Mouse (Mus musculus) hindbrain, embryonic 11.5 days (tissue): ENCODE results near the gene Prickle3. TPM values are rescaled to one million over a fixed set of nuclear protein-coding genes. Genes with fewer than 3 reads are reported as not detected.
A peak's percentile ranks its signal among the peaks of the same experiment; 100 is the strongest.

Experiments
- ATAC-seq: fragments of 200-750 bp; cut with Nextera tagmentation; 2 replicates; pipeline ENCODE4 v1.8.0; 2017; ENCODE audit warnings: mild to moderate bottlenecking, moderate TSS enrichment, moderate library complexity; ENCODE audit not compliant: low FRiP score
- DNase-seq: peaks from one replicate; pipeline ENCODE4 v3.0.0-alpha.2; 2015; ENCODE audit warnings: low spot score
- H3K27ac ChIP-seq: fragments of 300-500 bp; sonication (generic); 2 replicates; pipeline ENCODE4 v1.5.1; 2014; ENCODE audit warnings: mild to moderate bottlenecking, low read depth, low read length
- H3K27me3 ChIP-seq: fragments of 300-500 bp; sonication (generic); 2 replicates; pipeline ENCODE4 v1.6.1; 2014; ENCODE audit warnings: mild to moderate bottlenecking, low read length, moderate library complexity, mixed read lengths; ENCODE audit not compliant: control insufficient read depth, insufficient read depth
- H3K36me3 ChIP-seq: fragments of 300-500 bp; sonication (generic); 2 replicates; pipeline ENCODE4 v1.6.1; 2014; ENCODE audit warnings: mild to moderate bottlenecking, low read length, moderate library complexity, mixed read lengths; ENCODE audit not compliant: control insufficient read depth, insufficient read depth
- H3K4me1 ChIP-seq: fragments of 300-500 bp; sonication (generic); replicated peaks from 2 replicates; pipeline ENCODE4 v1.6.1; 2014; ENCODE audit warnings: low read length, mixed read lengths; ENCODE audit not compliant: control insufficient read depth, insufficient read depth
- H3K4me2 ChIP-seq: fragments of 300-500 bp; sonication (generic); replicated peaks from 2 replicates; pipeline ENCODE4 v1.6.1; 2014; ENCODE audit warnings: mild to moderate bottlenecking, low read depth, low read length
- H3K4me3 ChIP-seq: fragments of 300-500 bp; sonication (generic); 2 replicates; pipeline ENCODE4 v1.5.1; 2014; ENCODE audit warnings: low read depth, low read length
- H3K9ac ChIP-seq: fragments of 300-500 bp; sonication (generic); 2 replicates; pipeline ENCODE4 v1.6.1; 2014; ENCODE audit warnings: low read depth, low read length
- H3K9me3 ChIP-seq: fragments of 300-500 bp; sonication (generic); 2 replicates; pipeline ENCODE4 v1.6.1; 2016; ENCODE audit warnings: low read length; ENCODE audit not compliant: control insufficient read depth
- WGBS: fragments of 180-500 bp; shearing (Covaris S2); extraction: QIAGEN DNeasy Blood & Tissue Kit; methylation state at CpG from one replicate; pipeline ENCODE4 v1.1.7; 2014; 5-methylcytosine and 5-hydroxymethylcytosine counted together
- polyA plus RNA-seq: library from polyadenylated mRNA; unstranded; fragments of >200 nt; fragmentation: Nextera tagmentation; extraction: Ambion mirVana; gene quantifications from 2 replicates; pipeline ENCODE4 v1.2.1, GENCODE M21; 2014

The Prickle3 gene
- polyA plus RNA-seq, 1 experiment from 2014 or later = 2.5 TPM

- DNase-seq (no peak), ATAC-seq (no peak)
- Histone ChIP-seq H3K27me3 (no peaks in the 10 kb centered on the region), H3K4me3 (no peak overlapping the region), H3K4me2 (no peak overlapping the region), H3K36me3 (no peaks in the 10 kb centered on the region), H3K27ac (no peak overlapping the region), H3K4me1 (no peaks in the 10 kb centered on the region), H3K9me3 (no peaks in the 10 kb centered on the region), H3K9ac (no peak overlapping the region)
- WGBS = 70% methylated on average over 21 of the region's 21 CpGs
These were observed 8.9 kb downstream of the Prickle3 start for GRCm38 (mm10) chrX:7665739-7666502.

DNA sequence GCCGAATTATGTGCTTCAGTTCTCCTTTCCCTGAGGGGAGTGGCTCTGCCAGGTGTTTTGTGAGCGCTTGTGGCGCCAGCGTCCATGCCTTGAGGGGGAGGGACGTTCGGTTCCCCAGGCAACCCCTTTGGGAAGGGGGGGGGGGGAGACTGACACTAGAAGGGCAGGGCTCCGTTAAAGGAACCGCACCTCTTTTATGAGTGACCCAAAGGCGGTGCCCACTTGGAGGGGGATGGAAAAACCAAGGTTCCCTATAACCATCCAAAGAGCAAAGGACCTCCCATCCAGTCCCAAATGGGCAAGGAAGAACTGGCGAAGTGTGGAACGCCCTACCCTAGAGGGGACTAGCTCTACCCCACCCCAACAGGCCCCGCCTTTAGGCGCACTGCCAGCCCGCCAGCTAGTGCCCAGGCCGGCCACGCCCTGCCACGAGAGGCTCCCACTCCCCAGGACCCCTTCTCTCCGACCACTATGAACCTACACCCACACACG, 13.4 kb downstream of the Prickle3 start:
- ATAC-seq (peak; percentile 82), DNase-seq (peak; percentile 53)
- Histone ChIP-seq H3K9me3 (no peaks in the 10 kb centered on the region), H3K4me2 (peak overlapping the region; percentile 46), H3K4me1 (no peaks in the 10 kb centered on the region), H3K9ac (peak overlapping the region; percentile 40; the same call in 1 of the 2 replicates), H3K27me3 (no peaks in the 10 kb centered on the region), H3K4me3 (peak overlapping the region; percentile 32), H3K27ac (no peak overlapping the region), H3K36me3 (no peaks in the 10 kb centered on the region)
- 12% methylated on average over 18 of the region's 19 CpGs for WGBS

DNA sequence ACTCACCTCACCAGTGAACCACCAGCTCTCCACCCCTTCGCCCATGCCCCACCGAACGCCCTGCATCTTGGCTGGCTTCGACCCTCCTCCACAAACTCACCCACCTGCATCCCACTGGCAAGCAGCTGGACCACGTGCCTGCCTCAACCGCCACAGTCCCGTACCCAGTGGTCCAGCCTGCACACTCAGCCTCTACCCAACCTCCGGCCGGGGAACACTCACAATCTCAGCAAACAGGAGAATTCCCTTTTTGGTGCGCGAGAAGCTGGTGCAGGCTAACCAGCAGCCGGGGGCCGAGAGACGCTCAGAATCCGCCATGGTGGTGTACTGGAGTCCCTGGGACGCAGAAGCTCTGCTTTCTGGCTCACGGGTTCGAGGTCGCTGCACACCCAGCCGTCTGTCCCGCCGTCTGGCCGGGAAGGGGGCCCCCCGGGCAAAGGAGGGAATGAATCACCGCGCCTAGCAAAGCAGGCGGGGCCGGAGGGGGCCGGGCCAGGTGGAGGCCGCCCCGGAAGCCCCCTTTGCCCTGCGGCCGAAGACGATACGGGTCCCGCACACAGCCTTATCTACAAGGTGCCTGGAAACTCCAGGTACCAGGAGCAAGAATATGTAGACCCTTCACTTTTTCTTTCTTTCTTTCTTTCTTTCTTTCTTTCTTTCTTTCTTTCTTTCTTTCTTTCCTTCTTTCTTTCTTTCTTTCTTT, 14.0 kb downstream of the Prickle3 start, which contains the start of gene Plp2:
Plp2 (minus strand) TSS at position 470 of the 703 bp plus-strand sequence.
- ATAC-seq (peak; percentile 62), DNase-seq (no peak)
- 17% methylated on average over 14 of the region's 36 CpGs for WGBS
- H3K27me3 ChIP-seq = no peaks in the 10 kb centered on the region
- H3K36me3 ChIP-seq = no peaks in the 10 kb centered on the region
- peak within 1 kb of the TSS; percentile 46 for H3K4me2 ChIP-seq
- H3K4me3 ChIP-seq = peak within 1 kb of the TSS; percentile 32
- H3K4me1 ChIP-seq = no peaks in the 10 kb centered on the region
- no peaks in the 10 kb centered on the region for H3K9me3 ChIP-seq
- H3K9ac ChIP-seq = peak within 1 kb of the TSS; percentile 40
- no peak within 1 kb of the TSS for H3K27ac ChIP-seq

- ATAC-seq (no peak), DNase-seq (no peak)
- Histone ChIP-seq H3K4me3 (no peak overlapping the region), H3K4me1 (no peaks in the 10 kb centered on the region), H3K27ac (no peak overlapping the region), H3K27me3 (no peaks in the 10 kb centered on the region), H3K4me2 (no peak overlapping the region), H3K36me3 (no peaks in the 10 kb centered on the region), H3K9me3 (no peaks in the 10 kb centered on the region), H3K9ac (no peak overlapping the region)
- 51% methylated on average over 6 of the region's 6 CpGs for WGBS
These were observed 15.7 kb downstream of the Prickle3 start for GRCm38 (mm10) chrX:7672739-7673138.

DNA sequence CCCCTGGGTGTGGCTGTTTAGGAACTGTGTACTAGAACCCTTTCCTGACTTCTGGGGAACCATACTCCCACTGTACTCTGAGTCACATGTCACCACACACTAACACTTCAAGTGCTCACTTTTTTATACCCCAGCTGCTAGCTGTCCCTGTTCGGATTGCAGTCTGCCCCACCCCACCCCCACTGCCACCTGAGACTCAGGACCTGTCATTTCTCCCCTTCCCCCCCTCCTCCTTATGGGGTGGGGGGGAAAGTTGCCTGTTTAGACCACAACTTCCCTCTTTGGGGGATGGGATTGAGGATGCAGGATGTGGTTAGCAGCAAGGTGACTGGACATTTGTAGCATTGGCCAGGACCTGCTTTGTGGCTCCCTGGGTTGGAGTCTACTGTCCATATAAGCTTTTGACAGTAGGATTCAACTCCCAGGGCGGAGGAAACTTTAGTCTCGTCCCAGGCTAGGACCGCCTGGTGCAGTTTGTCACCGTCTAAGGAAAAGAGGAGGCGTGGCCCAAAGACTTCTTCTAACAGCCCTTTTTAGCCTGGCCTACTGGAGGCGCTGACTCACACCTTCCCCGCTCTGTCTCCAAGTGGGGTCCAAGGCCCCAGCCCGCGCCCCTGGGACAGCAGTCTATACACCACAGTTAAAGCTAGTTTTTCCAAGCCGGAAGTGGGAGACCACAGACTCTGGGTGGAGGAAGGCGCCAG, 16.7 kb downstream of the Prickle3 start:
- no peak for DNase-seq
- ATAC-seq = no peak
- no peak overlapping the region for H3K4me2 ChIP-seq
- H3K36me3 ChIP-seq = no peaks in the 10 kb centered on the region
- WGBS = 30% methylated on average over 12 of the region's 12 CpGs
- no peaks in the 10 kb centered on the region for H3K27me3 ChIP-seq
- no peaks in the 10 kb centered on the region for H3K9me3 ChIP-seq
- no peak overlapping the region for H3K4me3 ChIP-seq
- no peaks in the 10 kb centered on the region for H3K4me1 ChIP-seq
- no peak overlapping the region for H3K27ac ChIP-seq
- H3K9ac ChIP-seq = no peak overlapping the region

- ATAC-seq (no peak), DNase-seq (peak; percentile 16)
These were observed 17.4 kb downstream of the Prickle3 start for GRCm38 (mm10) chrX:7674284-7675000.

GRCm38 (mm10) chrX:7675001-7675380, 17.9 kb downstream of the Prickle3 start:
- Histone ChIP-seq H3K27me3 (no peaks in the 10 kb centered on the region), H3K36me3 (no peaks in the 10 kb centered on the region), H3K4me2 (peak overlapping the region; percentile 11), H3K9me3 (no peaks in the 10 kb centered on the region), H3K9ac (no peak overlapping the region), H3K4me1 (no peaks in the 10 kb centered on the region), H3K4me3 (no peak overlapping the region), H3K27ac (no peak overlapping the region)
- DNase-seq (no peak), ATAC-seq (no peak)
- 38% methylated on average over 10 of the region's 10 CpGs for WGBS

More at GRCm38 (mm10) chrX:7674284-7675000, 17.4 kb downstream of the Prickle3 start:
- Histone ChIP-seq H3K4me2 (peak overlapping the region; percentile 11), H3K36me3 (no peaks in the 10 kb centered on the region), H3K27me3 (no peaks in the 10 kb centered on the region), H3K27ac (no peak overlapping the region), H3K9me3 (no peaks in the 10 kb centered on the region), H3K4me3 (no peak overlapping the region), H3K4me1 (no peaks in the 10 kb centered on the region), H3K9ac (no peak overlapping the region)
- 33% methylated on average over 28 of the region's 28 CpGs for WGBS

- ATAC-seq = no peak
- no peaks in the 10 kb centered on the region for H3K4me1 ChIP-seq
- no peak overlapping the region for H3K4me3 ChIP-seq
- H3K36me3 ChIP-seq = no peaks in the 10 kb centered on the region
- WGBS = 40% methylated on average over 3 of the region's 3 CpGs
- no peaks in the 10 kb centered on the region for H3K9me3 ChIP-seq
- H3K9ac ChIP-seq = no peak overlapping the region
- H3K4me2 ChIP-seq = no peak overlapping the region
- DNase-seq = no peak
- H3K27ac ChIP-seq = no peak overlapping the region
- no peaks in the 10 kb centered on the region for H3K27me3 ChIP-seq
These were observed 21.9 kb downstream of the Prickle3 start for GRCm38 (mm10) chrX:7678986-7679385.
